Mouse (Mus musculus): ENCODE results near the gene Ptges.

Gene Ptges

DNA sequence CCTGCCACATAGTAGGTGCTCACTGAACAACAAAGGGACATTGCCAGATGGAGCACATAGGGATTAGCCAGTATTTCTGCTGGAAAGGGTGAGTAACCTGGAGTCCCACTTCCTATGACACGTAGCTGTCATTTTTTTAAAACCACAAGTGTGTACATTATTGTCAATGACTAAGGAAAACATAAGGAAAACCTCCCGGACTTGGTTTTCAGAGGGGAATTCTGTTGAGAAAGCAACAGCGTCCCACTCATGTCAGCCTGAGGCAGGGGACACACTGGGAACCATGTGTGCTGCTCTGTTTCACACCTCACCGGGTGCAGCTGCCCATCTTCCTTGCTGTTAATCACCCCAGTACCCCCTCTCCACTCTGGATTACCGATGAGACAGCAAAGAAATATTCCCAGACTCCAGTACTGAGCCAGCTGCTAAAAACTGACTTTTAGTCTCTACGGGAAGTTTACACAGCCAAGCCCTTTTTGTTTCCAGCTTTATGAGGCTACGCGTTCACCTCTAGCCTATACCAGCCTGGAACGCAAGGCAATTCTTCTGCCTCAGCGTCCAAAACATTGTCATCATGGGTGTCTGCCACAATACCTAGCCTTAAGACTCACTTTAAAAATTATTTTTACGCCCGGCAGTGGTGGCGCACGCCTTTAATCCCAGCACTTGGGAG is 30.1 kb downstream of the Ptges start:
- DNase-seq (ENCODE audit: low spot score) = no peak

DNA sequence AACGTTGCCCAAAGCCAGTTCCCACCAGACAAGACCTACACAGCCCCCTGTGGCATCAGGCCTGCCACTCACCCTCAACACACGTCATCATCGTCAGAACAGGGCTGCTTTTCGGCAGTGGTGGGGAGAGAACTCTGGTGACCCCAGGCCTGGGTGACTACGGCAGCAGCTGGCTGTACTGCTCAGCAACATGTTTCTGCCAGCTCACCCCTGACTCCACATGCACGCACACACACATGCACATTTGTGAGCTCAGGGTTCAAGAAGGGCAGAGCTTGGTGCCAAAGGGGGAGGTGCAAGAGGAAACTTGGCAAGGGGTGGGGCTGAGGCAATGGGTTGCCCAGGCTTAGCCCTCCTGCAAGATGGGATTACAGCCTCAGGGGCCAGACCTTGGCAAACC is 32.4 kb downstream of the Ptges start:
- DNase-seq (ENCODE audit: low spot score) = no peak

DNA sequence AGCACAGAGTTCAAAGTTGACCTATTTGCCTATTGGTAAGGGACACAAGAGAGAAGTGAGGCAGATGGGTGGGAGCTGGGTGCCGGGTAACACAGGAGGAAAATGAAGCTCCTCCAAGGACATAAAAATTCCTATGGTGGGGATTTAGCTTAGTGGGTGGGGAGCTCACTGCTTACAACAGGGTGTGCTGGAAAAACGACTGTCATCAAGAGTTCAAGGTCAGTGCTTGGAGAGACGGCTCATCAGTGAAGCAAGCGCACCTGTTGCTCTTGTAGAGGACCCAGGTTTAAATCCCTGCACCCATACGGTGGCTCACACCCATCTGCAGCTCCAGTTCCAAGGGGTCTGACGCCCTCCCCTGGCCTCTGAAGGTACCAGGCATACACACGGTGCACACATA is 35.7 kb downstream of the Ptges start:
- DNase-seq (ENCODE audit: low spot score) = no peak

DNA sequence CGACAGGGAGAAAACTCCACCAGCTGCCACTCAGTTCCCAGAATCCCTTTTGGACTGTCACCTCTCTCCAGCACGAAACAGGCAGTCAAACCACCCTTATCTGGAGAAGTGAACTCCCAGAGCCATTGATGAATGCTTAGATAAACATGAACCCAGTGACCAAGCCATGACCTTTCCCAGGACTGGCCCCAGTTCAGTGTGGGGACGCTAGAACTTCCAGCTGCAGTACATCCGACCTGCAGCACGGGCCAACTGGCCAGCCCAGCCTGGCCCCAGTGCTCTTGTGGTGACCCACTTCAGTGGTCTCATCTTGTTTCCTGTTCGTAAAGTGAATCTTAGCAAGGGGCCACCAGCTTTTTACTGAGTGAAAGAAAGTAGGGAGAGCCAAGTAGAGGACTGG is 36.3 kb downstream of the Ptges start:
- DNase-seq (ENCODE audit: low spot score) = no peak

DNA sequence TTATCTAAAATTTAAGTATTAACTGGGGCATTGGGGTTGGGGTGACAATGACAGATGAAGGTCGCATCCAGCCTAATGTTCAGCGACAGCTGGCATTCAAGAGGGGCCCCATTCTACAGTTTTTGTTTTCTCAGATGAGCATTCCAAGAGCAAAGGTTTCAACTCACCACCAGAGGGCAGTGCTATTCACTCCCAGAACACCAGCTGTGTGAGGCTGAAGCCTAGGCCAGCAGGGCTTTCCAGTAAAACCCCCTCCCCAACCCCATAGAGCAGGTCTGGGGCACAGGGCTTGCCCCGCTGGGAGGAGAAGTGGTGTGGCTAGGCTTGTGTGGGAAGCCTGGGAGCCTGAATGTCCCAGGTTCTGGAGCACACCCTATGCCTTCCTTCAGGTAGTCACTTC is 38.7 kb downstream of the Ptges start:
- DNase-seq (ENCODE audit: low spot score) = peak; percentile 64

DNA sequence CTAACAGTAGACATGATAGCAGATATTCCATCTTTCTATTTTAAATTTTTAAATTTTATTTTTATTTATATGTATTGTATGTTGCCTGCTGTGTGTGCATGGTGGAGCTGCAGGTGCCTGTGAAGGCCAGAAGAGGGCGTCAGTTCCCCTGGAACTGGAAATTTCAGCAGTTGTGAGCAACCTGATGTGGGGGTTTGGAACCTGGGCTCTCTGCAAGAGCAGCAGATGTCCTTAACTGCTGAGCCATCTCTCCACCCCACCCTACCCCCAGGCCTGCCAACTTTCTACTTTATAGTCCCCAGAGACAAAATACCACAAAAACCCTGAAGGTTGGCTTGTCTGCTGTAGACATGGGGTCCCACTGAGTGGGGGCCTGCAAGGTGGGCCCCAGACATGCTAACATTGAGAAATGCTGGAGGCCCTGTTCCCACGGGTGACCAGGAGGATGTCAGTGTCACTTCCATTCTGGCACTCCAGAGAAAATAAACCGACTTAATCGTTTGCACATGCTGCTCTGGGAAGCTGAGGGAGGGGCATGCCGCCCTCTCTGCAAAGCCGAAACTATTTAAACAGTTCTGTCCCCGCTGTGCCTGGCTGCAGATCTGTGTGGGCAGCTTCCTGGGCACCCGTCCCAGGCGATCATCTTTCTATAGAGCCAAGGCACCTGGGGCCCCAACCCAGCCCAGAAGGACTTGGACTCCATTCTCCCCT is 44.1 kb downstream of the Ptges start:
- no peak for DNase-seq (ENCODE audit: low spot score)

DNA sequence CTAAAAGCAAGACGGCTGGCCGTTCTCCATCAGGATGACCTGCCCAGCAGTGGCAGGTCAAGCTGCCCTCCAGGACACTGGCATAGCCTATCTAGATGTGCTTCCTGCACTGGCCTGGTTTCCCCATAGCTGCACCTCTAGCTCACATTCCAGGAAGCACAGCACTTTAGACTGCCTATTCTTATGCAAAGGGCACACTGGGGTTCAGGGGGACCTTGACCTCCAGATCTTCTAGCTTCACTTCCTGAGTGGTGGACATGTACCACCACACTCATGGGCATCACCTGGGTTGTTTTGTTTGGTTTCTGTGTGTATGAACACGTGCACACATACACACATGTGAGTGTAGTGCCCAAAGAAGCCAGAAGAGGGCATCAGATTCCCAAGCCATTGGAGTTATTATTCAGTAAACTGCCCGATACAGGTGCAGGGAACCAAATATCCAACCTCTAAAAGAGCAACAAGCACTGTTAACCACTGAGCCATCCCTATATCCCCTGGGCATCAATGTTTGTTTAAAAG is 44.8 kb downstream of the Ptges start:
- DNase-seq (ENCODE audit: low spot score) = no peak

DNA sequence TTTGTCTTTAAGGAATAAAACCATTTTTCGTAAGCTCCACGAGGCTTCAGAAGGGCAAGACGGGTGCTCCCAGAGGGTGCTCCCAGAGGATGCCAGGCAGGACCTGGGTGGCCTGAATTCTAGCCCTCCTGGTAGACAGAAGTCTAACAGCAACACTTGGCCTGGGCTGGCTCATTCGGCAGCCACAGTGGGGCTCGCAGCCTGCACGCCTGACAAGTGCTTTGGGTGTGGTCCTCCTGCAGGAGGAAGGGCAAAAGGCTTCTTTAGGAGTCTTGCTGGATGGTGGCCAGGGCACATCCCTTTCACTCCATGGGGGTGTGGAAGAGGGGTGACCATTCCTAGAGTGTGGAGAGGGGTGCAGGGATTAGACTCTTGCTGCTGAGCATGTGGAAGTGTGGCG is 48.4 kb downstream of the Ptges start:
- DNase-seq (ENCODE audit: low spot score) = peak; percentile 40

DNA sequence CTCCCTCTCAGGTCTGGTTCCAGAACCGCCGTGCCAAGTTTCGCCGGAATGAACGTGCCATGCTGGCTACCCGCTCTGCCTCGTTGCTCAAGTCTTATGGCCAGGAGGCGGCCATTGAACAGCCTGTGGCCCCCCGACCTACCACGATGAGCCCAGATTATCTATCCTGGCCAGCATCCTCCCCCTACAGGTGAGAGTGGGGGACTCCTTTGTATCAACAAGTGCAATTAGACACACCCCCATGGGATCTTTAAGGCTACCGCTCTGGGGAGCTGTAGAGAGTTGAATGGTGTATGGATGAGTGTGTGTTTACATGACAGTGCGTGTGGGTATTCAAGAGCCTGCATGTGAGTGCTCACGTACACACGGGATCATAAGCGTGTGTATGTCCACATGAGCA is 50.2 kb downstream of the Ptges start:
- no peak for DNase-seq (ENCODE audit: low spot score)

DNA sequence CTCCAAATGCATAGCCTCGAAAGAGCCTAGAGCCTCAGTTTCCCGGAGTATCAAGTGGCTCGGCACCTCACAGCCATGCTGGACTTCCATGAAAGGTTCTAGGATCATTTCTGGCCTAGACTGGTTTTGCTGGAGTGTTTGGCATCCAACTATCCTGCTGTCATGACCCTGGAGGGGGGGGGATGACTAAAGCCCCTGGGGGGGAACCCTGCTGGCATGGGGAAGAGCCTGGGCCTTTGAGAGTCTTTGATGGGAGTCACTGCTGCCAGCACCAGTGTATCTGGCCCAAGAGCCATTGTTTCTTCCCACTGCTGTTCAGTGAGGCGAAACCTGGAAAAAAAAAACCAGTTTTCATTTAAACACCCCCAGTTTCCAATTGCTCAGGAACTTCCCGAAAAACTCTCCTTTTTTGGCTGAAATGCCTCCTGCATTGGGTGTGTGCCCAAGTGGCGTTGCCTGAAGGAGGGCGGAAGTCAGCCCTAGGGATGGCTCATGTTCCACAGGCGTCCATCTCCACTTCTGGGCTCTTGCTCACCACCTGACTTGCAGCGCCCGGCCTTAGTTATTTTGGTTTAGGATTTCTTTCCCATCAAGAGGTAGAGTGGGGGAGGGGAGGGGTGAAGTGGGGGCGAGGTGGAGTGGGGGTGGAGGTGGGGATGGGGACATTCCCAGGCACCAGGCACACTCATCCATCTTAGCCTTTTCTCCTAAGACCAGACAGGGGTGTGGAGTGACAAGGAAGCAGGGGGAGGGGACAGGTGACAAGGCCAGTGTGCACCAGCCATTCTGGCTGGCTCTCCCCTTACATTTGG is 53.8 kb downstream of the Ptges start:
- no peak for DNase-seq (ENCODE audit: low spot score)

DNA sequence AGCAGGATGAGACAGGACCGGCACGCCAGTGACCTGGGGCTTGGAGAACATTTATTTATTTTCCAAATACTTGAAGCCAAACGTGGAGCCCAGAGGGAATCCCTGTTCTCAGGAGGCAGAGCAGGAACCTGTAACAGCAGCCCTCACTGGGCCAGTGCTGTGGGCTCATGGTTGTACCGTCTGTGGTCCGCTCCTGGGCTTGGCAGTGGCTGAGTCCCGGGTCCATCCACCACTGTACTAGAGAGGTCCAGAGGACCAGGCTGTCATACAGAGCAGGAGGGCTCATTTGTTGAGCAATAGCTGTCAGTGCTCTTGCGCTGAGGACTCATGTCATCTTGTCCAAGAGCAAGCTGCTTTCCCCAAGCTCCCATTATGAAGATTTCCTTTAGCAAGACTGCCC is 54.6 kb downstream of the Ptges start:
- DNase-seq (ENCODE audit: low spot score) = no peak

DNA sequence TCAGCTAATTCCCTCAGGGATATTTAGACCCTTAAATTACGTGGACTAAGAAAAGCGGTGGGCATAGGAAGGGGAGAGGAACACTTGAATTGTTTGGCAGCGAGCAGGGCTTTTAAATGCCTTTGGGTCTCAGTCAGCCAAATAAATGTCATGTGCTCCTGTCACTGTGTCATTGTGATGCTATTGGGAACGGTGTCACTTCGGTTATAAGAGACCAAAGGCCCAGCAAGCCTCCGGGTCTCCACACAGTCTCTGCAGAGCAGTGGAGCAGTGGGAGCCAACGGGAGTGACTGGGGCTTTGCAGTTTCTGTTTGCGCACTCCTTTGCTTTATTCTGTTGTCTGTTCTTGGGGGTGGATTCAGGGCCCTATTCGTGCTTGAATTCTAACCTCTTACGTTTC is 55.2 kb downstream of the Ptges start:
- no peak for DNase-seq (ENCODE audit: low spot score)

DNA sequence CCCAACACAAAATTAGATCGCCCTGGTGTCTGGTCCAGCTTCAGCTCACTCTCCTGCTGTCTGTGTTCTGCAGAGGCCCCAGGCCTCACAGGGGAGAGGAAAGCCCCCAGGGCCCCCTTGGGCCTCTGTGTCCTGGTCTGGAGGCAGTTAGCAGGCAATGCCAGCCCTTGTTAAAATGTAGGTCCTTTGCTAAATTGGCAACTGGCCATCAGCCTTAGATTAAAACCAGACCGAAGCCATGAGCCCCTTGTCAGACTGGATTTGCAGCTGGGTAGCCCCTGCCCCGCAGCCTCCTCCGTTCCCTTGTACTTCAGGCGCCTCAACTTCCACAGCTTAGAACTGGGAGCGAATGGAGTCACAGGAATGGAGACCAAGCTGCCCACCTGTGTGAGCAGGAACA is 57.0 kb downstream of the Ptges start:
- DNase-seq (ENCODE audit: low spot score) = no peak

DNA sequence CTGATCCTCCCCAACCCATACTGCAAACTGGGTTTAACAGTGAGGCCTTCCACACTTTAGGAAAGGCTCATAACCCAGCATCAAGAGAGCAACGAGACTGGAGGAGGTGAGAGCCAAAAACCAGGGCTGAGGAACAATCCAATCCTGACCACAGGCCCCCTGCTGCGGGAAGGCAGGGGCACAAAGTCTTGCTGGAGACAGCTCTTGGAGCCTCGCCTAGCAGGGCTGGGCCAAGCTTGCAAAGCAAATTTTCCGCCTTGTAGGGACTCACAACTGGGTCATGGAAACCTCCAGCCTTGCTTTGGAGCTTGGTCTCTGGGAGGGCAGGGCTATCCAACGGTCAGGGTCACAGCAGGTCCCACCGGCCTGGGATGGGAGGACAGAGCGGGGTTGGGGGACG is 58.8 kb downstream of the Ptges start:
- no peak for DNase-seq (ENCODE audit: low spot score)

DNA sequence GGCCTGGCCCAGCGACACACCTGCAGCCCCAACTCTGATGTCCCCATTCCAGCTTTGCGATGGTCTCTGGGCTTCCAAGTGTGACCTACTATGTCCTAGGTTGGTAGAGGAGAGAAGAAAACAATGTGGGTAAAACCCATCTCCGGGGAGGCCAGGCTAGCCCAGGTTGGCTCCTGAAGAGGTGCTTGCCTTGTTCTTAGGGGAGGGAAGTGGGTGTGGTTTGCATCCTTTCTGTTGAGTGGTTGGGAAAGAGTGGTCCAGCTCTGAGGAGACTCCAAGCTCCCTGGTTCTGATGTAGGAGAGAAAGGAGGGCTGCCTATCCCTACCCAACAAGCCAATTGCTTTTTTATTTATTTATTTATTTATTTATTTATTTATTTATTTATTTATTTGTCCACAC is 64.2 kb downstream of the Ptges start:
- DNase-seq (ENCODE audit: low spot score) = no peak

DNA sequence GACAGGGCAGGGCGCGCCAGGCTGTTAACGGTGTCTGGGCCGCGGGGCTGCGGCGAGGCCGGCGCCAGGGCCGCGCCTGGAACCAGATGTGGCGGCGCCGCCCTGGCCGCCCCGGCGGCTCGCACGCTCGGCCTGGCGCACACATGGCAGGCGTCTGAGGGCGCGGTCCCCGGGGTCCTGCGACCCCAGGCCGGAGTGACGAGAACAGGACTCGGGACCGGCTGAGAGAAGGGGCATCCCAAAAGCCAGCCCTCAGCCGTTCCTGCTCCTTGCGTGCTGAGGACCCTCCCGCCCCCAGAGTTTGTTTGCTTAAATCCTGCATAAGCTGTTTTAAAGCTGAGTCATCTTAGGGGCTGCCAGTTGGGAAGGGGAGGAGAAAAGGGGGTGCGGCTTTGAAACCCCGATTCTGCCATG is 64.7 kb downstream of the Ptges start:
- peak; percentile 62 for DNase-seq (ENCODE audit: low spot score)

DNA sequence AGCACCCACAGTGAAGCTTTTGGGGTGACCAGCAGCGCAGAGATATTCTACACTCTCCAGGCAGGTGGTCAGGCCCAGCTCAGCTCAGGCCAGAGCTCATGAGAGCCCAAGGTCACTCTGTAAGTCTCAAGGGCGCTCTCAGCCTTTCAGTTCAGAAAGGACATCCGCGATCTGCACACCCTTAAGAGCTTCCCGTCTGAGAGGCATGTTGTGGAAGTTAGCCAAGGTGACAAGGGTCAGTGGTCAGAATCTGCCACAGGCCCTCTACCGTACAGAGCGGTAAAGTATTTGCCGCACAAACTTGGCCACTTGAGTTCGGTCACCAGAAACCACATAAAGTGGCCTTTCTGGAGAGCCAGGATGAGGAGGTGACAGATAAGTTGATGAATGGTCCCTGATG is 66.1 kb downstream of the Ptges start:
- DNase-seq (ENCODE audit: low spot score) = no peak

DNA sequence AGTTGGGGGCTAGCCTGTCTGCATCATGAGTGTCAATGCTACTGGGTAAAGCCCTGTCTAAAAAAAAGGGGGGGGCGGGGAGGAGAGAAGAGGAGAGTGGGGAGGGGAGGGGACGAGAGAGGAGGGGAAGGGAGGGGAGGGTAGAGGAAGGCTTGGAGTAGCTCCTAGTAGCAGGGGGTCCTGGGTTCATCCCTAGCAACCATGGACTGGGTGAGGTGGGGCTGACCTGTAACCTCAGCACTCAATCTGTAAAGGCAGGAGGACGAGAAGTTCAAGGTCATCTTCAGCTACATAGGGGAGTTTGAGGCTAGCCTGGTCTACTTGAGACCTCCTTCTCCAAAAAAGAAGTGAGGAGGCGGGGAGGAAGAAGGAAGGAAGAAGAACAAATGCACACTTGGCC is 67.6 kb downstream of the Ptges start:
- DNase-seq (ENCODE audit: low spot score) = no peak

DNA sequence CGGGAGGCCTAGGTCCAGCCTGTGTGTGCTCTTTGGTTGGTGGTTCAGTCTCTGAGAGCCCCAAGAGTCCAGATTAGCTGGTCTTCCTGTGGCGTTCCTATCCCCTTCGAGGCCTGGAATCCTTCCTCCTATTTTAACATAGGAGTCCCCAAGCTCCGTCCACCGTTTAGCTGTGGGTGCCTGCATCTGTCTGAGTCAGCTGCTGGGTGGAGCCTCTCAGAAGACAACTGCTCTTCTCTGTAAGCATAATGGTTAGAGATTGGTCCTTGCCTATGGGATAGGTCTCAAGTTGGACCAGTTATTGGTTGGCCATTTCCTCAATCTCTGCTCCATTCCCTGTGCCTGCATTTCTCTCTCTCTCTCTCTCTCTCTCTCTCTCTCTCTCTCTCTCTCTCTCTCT is 69.9 kb downstream of the Ptges start:
- DNase-seq (ENCODE audit: low spot score) = no peak

DNA sequence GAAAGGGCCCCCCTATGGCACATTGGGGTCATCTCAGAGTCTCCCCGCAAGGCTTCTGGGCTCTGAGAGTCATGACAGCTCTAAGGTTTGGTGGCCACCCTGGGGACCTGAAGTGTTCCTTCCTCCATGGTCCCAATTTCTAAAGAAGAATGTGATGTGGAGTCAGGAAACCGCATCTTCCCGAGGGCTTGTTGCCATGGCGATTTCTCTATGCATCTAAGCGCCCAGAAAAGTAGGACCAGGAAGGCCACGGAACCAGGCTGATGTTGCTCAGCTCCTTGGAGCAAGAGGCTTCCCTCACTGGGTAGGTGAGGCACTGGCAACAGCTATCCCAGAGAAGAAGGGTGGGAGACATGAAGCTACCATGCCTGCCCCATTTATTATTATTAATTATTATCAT is 72.6 kb downstream of the Ptges start:
- no peak for DNase-seq (ENCODE audit: low spot score)

DNA sequence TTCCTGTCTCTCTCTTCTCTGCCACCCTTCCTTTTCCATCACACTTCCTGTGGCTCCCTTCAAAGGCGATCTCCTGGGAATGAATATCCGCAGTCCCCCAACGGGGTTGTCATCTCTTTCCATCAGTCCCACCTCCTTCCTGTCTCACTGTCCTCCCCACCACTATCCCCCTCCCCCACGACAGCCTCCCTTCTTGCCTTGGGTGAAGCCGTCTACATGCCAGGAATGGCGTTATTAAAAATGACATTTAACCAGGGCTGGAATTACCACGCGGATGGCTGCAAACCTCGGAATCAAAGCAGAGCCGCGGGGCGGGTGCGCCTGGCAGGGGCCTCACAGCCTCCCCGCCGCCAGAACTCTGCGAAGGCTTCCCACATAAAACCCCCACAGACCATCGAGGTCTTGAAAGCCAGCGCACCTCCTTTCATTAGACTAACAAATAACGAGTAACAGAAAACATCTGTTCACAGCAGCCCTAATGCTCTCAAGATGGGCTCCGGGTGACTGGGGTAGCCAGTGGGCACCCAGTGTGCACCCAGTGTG is 76.8 kb downstream of the Ptges start:
- no peak for DNase-seq (ENCODE audit: low spot score)

DNA sequence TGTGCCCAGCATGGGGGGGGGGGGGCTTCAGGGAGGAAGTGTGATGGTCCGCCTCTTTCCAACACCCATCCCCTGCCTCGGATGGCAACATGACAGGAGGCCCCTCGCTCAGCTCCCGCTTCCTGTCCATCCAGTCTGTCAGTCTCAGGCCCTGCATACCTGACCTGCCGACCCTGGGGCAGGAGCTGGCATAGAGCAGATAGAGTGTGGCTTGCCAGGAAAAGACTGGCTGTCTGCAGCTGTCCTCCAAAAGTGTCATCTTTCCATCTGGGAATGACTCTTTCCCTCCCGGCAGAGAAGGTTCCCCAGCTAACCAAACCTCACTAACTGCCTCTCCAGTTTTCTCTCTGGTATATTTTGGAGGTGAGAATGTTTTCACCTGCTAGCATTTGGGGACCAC is 79.1 kb downstream of the Ptges start:
- DNase-seq (ENCODE audit: low spot score) = no peak

DNA sequence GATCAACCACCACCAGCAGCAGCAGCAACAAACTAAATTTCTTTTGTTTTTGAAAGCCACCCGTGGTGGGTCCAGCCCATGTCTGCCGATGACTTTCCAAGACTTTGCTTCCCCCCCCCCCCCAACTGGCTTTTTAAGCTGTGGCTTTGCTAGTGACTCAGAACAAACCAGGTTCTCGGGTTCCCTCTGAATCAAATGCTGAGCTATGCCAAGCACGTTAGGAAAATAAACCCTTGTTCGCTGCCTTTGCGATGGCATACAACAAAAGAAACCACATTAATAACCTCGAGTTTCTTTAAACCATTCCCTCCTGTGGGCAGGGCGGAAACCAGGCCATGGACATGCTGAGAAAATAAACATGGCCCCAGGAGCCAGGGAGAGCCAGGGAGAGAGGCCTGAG is 81.5 kb downstream of the Ptges start:
- DNase-seq (ENCODE audit: low spot score) = no peak

All from testis, postnatal 10 days (tissue).